Mouse (Mus musculus) liver, postnatal 0 days (tissue): Measurements from ENCODE around the gene Prpf19.

Experiments used
- CTCF ChIP-seq: sonication (generic); IDR thresholded peaks from 2 replicates; pipeline ENCODE4 v1.5.1; 2016; ENCODE audit warnings: antibody characterized with exemption, low read depth
- EP300 ChIP-seq: IDR thresholded peaks from 2 replicates; pipeline ENCODE4 v1.6.1; 2016; ENCODE audit warnings: antibody characterized with exemption, low read depth, mild to moderate bottlenecking

DNA sequence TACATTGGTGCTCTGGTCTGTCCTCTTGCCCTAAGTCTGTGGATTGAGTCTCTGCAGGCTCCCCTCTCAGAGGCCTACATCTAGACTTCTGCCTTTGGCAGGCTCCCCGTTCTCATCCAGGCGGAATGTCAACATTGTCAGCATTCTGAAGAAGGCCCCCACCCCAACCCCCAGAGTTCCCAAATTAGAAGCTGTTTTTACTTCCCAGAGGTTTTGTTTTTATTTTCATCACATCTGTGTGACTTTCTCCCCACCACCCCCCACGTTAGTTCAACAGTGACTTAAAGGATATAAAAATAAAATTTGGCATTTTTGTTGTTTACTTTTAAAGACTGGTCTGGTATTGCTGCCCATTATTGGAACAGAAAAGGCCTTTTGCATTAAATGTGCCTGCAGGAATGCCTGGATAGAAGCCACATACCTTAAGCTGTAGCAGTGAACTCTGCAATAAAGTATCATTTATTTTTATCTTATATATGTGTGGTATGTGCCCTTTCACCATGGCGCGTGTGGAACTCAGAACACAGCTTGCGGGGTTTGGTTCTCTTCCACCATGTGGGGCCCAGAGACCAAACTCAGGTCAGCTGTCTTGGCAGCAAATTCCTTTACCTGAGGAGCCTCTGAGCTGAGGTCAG, 14.2 kb downstream of the Prpf19 start:
- TF ChIP-seq CTCF (no peak), EP300 (no peak)
